Mouse (Mus musculus) stomach, postnatal 0 days (tissue): ENCODE data around the gene Npw. TPM values are rescaled to one million over a fixed set of nuclear protein-coding genes. Genes with fewer than 3 reads are reported as not detected.

Source experiments
- ATAC-seq: fragments of 200-750 bp; cut with Nextera tagmentation; 2 replicates; pipeline ENCODE4 v1.8.0; 2017; ENCODE audit not compliant: low FRiP score, low TSS enrichment
- DNase-seq: peaks from one replicate; pipeline ENCODE4 v3.0.0-alpha.2; 2016; ENCODE audit warnings: low spot score
- H3K27ac ChIP-seq: fragments of 300-500 bp; sonication (generic); replicated peaks from 2 replicates; pipeline ENCODE4 v1.5.1; 2014; ENCODE audit warnings: mild to moderate bottlenecking, control low read depth
- H3K27me3 ChIP-seq: fragments of 300-500 bp; sonication (generic); 2 replicates; pipeline ENCODE4 v1.6.1; 2014; ENCODE audit warnings: low read length; ENCODE audit not compliant: control insufficient read depth, insufficient read depth
- H3K36me3 ChIP-seq: fragments of 300-500 bp; sonication (generic); 2 replicates; pipeline ENCODE4 v1.6.1; 2014; ENCODE audit warnings: low read length, mixed read lengths; ENCODE audit not compliant: control insufficient read depth, insufficient read depth
- H3K4me1 ChIP-seq: fragments of 300-500 bp; sonication (generic); replicated peaks from 2 replicates; pipeline ENCODE4 v1.6.1; 2014; ENCODE audit warnings: antibody characterized with exemption; ENCODE audit not compliant: control insufficient read depth, insufficient read depth
- H3K4me2 ChIP-seq: fragments of 300-500 bp; sonication (generic); replicated peaks from 2 replicates; pipeline ENCODE4 v1.6.1; 2014; ENCODE audit warnings: low read depth, mild to moderate bottlenecking, control low read depth, moderate library complexity
- H3K4me3 ChIP-seq: fragments of 300-500 bp; sonication (generic); 2 replicates; pipeline ENCODE4 v1.5.1; 2014; ENCODE audit warnings: low read depth, low read length, control low read depth
- H3K9ac ChIP-seq: fragments of 300-500 bp; sonication (generic); 2 replicates; pipeline ENCODE4 v1.6.1; 2014; ENCODE audit warnings: mild to moderate bottlenecking, low read length, control low read depth, mixed read lengths
- H3K9me3 ChIP-seq: fragments of 300-500 bp; sonication (generic); 2 replicates; pipeline ENCODE4 v1.6.1; 2016; ENCODE audit warnings: low read length; ENCODE audit not compliant: control insufficient read depth
- CTCF ChIP-seq: IDR thresholded peaks from 2 replicates; pipeline ENCODE4 v1.5.1; 2016; ENCODE audit warnings: antibody characterized with exemption, low read depth, mild to moderate bottlenecking, moderate library complexity
- EP300 ChIP-seq: optimal IDR thresholded peaks from 2 replicates; pipeline ENCODE3; 2016; ENCODE audit warnings: antibody characterized with exemption
- WGBS: fragments of 180-500 bp; shearing (Covaris S2); extraction: QIAGEN DNeasy Blood & Tissue Kit; methylation state at CpG from one replicate; pipeline ENCODE4 v1.1.7; 2014; 5-methylcytosine and 5-hydroxymethylcytosine counted together
- polyA plus RNA-seq: library from polyadenylated mRNA; unstranded; fragments of >200 nt; fragmentation: Nextera tagmentation; extraction: Ambion mirVana; gene quantifications from 2 replicates; pipeline ENCODE4 v1.2.1, GENCODE M21; 2015

Npw gene
- polyA plus RNA-seq, 1 experiment from 2014 or later: 1.8 TPM

- H3K9ac ChIP-seq: no peak overlapping the region
- no peak overlapping the region for H3K4me3 ChIP-seq
- no peaks in the 10 kb centered on the region for H3K4me1 ChIP-seq
- H3K9me3 ChIP-seq: no peaks in the 10 kb centered on the region
- DNase-seq: no peak
- WGBS: 94% methylated on average over 8 of the region's 8 CpGs
- no peak for TF ChIP-seq CTCF
- TF ChIP-seq EP300: no peak
- H3K27me3 ChIP-seq: no peaks in the 10 kb centered on the region
- H3K27ac ChIP-seq: no peak overlapping the region
- peaks cover 21% of the 10 kb centered on the region for H3K36me3 ChIP-seq
- no peak overlapping the region for H3K4me2 ChIP-seq
- no peak for ATAC-seq
These were observed 49.4 kb downstream of the Npw start for GRCm38 (mm10) chr17:24608874-24609273.

GRCm38 (mm10) chr17:24608370-24608769 is 49.9 kb downstream of the Npw start:
- Histone ChIP-seq H3K4me3 (no peak overlapping the region), H3K27me3 (no peaks in the 10 kb centered on the region), H3K9me3 (no peaks in the 10 kb centered on the region), H3K4me1 (no peaks in the 10 kb centered on the region), H3K4me2 (no peak overlapping the region), H3K9ac (no peak overlapping the region), H3K36me3 (peaks cover 16% of the 10 kb centered on the region), H3K27ac (no peak overlapping the region)
- no peak for DNase-seq
- 83% methylated on average over 4 of the region's 4 CpGs for WGBS
- no peak for TF ChIP-seq EP300
- TF ChIP-seq CTCF: no peak
- no peak for ATAC-seq

Other genes starting within 250 kb of the Npw start
- 106 and 113 TPM in 2 replicates for gene Rnps1, start 243.9 kb downstream of the Npw start, polyA plus RNA-seq
- 250 and 263 TPM in 2 replicates for gene Eci1, start 231.8 kb downstream of the Npw start, polyA plus RNA-seq
- gene Dnase1l2, start 215.4 kb downstream of the Npw start, polyA plus RNA-seq: 88.0 and 98.5 TPM in 2 replicates
- gene E4f1, start 188.1 kb downstream of the Npw start, polyA plus RNA-seq: 12.0 and 12.5 TPM in 2 replicates
- gene Pgp, start 188.1 kb downstream of the Npw start, polyA plus RNA-seq: 45.4 and 48.9 TPM in 2 replicates
- 0.13 TPM in 1 of 2 replicates, not detected in the other for gene Bricd5, start 184.6 kb downstream of the Npw start, polyA plus RNA-seq
- 12.4 and 13.4 TPM in 2 replicates for gene Mlst8, start 179.4 kb downstream of the Npw start, polyA plus RNA-seq
- gene Caskin1, start 169.9 kb downstream of the Npw start, polyA plus RNA-seq: 0.84 and 1.3 TPM in 2 replicates
- 41.8 and 42.6 TPM in 2 replicates for gene Traf7, start 130.5 kb downstream of the Npw start, polyA plus RNA-seq
- 0.82 and 0.85 TPM in 2 replicates for gene Rab26, start 124.2 kb downstream of the Npw start, polyA plus RNA-seq
- gene Pkd1, start 108.6 kb downstream of the Npw start, polyA plus RNA-seq: 10.9 and 12.3 TPM in 2 replicates
- gene Tsc2, start 25.8 kb downstream of the Npw start, polyA plus RNA-seq: 36.2 and 37.0 TPM in 2 replicates
- 8.0 and 8.4 TPM in 2 replicates for gene Nthl1, start 25.8 kb downstream of the Npw start, polyA plus RNA-seq
- gene Slc9a3r2, start 8.1 kb downstream of the Npw start, polyA plus RNA-seq: 37.9 and 38.0 TPM in 2 replicates
- 9.7 and 12.4 TPM in 2 replicates for gene Zfp598, start 11.2 kb upstream of the Npw start, polyA plus RNA-seq
- gene Syngr3, start 31.5 kb upstream of the Npw start, polyA plus RNA-seq: 5.0 and 5.9 TPM in 2 replicates
- 27.2 and 27.7 TPM in 2 replicates for gene Gfer, start 37.7 kb upstream of the Npw start, polyA plus RNA-seq
- gene Noxo1, start 37.8 kb upstream of the Npw start, polyA plus RNA-seq: 3.3 and 3.7 TPM in 2 replicates
- 33.7 and 36.3 TPM in 2 replicates for gene Tbl3, start 49.2 kb upstream of the Npw start, polyA plus RNA-seq
- 0.10 TPM in 1 of 2 replicates, not detected in the other for gene Rnf151, start 59.6 kb upstream of the Npw start, polyA plus RNA-seq
- gene Rps2, start 59.7 kb upstream of the Npw start, polyA plus RNA-seq: 1,081 and 1,135 TPM in 2 replicates
- gene Ndufb10, start 66.0 kb upstream of the Npw start, polyA plus RNA-seq: 256 and 269 TPM in 2 replicates
- 0.23 and 0.28 TPM in 2 replicates for gene Rpl3l, start 69.4 kb upstream of the Npw start, polyA plus RNA-seq
- gene Msrb1, start 78.2 kb upstream of the Npw start, polyA plus RNA-seq: 51.7 and 54.2 TPM in 2 replicates
- gene Hs3st6, start 94.5 kb upstream of the Npw start, polyA plus RNA-seq: 1.4 and 1.8 TPM in 2 replicates
- gene Meiob, start 145.8 kb upstream of the Npw start, polyA plus RNA-seq: 0.05 TPM in 1 of 2 replicates, not detected in the other
- 51.3 and 52.7 TPM in 2 replicates for gene Hagh, start 181.7 kb upstream of the Npw start, polyA plus RNA-seq
- 24.1 and 25.1 TPM in 2 replicates for gene Fahd1, start 191.9 kb upstream of the Npw start, polyA plus RNA-seq
- gene Igfals, start 207.5 kb upstream of the Npw start, polyA plus RNA-seq: 5.6 and 5.9 TPM in 2 replicates
- gene Nubp2, start 227.9 kb upstream of the Npw start, polyA plus RNA-seq: 39.4 and 40.5 TPM in 2 replicates
- gene Spsb3, start 228.2 kb upstream of the Npw start, polyA plus RNA-seq: 45.5 and 47.8 TPM in 2 replicates
- 15.6 and 17.6 TPM in 2 replicates for gene Eme2, start 236.6 kb upstream of the Npw start, polyA plus RNA-seq
- 102 and 104 TPM in 2 replicates for gene Mrps34, start 236.7 kb upstream of the Npw start, polyA plus RNA-seq
- gene Nme3, start 238.0 kb upstream of the Npw start, polyA plus RNA-seq: 39.8 and 40.2 TPM in 2 replicates